Mouse (Mus musculus): ENCODE data around the gene Spata25. TPM values are rescaled to one million over a fixed set of nuclear protein-coding genes. Genes with fewer than 3 reads are reported as not detected.
"Not testable (repeated sequence)": the region's sequence is repeated elsewhere in the genome, so short reads cannot be mapped to it uniquely, and the experiment has no call there.

Gene Spata25
- total RNA-seq (2021) = under 1 TPM; 0.68 TPM
- long read RNA-seq, experiment 1 = 0 reads
- long read RNA-seq, experiment 2 = 0 reads

GRCm38 (mm10) chr2:164828437-164828836 is at the start of gene Spata25:
Gene Spata25, minus strand, starts transcription at chr2:164828537.
- no peak for DNase-seq

DNA sequence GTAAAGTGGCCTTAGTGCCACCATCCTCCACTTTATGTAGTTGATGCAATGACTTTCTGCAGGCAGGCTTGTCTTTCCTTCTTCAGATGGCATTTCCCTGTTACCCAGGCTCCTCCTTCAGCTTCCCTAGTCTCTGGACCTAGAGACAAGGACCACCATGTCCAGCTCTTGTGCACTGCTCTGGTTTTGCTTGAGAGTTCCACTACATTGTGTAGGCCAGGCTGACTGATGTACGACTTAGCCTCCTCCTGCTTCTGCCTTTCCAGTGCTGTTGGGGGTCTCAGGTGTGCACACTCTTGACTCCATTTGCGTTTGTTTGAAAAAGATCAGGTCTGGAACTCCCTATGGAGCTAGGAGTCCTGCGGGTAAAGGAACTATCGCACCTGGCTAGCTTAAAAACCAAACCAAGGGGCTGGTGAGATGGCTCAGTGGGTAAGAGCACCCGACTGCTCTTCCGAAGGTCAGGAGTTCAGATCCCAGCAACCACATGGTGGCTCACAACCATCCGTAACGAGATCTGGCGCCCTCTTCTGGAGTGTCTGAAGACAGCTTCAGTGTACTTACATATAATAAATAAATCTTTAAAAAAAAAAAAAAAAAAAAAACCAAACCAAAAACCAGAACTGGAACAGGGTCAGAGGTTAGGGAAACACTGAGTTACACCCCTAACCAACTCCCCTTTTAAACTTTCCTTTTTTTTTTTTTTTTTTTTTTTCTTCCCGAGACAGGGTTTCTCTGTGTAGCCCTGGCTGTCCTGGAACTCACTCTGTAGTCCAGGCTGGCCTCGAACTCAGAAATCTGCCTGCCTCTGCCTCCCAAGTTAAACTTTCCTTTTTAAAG is 49.3 kb upstream of the Spata25 start:
- not testable (repeated sequence) for DNase-seq

DNA sequence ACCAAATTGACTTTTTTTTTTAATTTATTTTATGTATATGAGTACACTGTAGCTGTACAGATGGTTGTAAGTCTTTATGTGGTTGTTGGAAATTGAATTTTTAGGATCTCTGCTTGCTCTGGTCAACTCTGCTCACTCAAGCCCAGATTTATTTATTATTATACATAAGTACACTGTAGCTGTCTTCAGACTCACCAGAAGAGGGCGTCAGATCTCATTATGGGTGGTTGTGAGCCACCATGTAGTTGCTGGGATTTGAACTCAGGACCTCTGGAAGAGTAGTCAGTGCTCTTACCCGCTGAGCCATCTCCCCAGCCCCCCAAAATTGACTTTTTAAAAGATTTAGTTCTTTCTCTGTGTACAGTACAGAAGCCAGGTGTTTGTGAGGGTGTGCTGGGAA is 47.3 kb upstream of the Spata25 start:
- DNase-seq = not testable (repeated sequence)

DNA sequence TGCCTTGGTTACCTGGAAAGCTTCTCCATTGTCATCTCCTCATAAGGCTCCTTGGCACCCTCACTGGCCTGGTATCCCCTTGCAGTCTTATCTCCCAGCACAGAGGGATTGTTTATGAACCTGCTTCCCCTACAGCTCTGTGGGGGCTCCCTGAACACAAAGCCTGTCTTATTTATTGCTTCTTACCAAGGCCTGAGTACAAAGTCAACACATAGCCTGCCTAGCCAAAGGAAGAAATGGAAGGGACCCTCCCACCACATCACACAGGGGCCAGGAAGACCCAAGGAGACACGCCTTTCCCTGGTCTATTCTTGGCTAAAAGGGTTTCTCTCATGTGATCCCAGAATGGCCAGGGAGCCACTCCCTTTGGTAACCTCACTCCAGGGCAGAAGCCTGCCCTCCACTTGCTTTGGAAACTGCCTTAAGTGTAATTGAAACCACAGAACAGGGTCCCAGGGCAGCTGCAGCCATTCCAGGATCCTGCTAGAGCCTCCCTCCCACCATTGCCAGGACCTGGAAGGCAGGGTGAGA is 46.0 kb upstream of the Spata25 start:
- DNase-seq = no peak

- DNase-seq = no peak
These were observed 45.3 kb upstream of the Spata25 start for GRCm38 (mm10) chr2:164873621-164874020.

DNA sequence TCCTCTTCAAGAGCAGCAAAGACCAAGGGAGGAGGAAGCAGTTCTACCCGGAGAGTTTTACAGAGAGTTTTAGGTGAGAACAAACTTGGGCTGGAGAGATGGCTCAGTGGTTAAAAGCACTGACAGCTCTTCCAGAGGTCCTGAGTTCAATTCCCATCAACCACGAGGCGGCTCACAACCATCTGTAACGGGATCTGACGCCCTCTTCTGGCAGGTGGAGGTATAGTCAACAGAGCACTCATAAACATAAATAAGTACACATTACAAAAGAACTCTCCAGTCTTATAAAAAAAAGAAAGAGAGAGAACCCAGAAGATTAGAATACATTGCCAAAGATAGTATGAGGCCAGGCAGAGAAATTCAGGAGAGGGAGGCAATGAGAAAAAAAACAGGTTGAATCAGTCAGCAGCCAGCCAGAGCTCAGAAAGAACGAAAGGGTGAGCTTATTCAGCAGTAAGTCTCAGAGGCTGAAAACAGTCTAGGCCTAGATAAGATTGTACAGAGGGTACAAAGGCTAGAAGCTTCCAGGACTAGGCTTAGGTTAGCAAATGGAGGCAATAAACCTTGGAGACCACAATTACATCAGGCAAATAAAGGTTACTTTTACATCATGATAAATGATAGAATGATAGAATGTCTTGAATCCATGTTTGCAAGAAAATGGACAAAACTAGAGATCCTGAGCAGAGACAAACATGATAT is 43.4 kb upstream of the Spata25 start:
- DNase-seq = no peak

- no peak for DNase-seq
These were observed 40.2 kb upstream of the Spata25 start for GRCm38 (mm10) chr2:164868491-164868890.

DNA sequence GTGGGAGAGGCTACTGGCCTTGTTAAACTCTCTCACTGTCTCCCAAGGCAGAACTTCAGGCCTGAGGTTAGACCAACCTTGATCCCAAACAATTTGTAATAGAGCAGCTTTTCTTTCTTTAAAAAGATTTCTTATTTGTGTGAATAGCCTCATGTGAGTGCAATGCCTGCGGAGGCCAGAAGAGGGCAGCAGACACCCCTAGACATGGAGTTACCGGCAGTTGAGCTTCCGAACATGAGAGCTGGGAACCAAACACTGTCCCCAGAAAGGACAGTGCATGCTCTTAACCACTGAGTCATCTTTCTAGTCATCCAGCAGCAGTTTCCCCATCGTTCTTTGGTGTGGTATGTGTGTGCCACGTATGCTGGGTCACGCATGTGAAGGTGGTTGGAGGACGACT is 39.2 kb upstream of the Spata25 start:
- no peak for DNase-seq

GRCm38 (mm10) chr2:164866741-164867551 is 38.6 kb upstream of the Spata25 start:
- DNase-seq = no peak

GRCm38 (mm10) chr2:164864593-164864992 is 36.3 kb upstream of the Spata25 start:
- DNase-seq = no peak

GRCm38 (mm10) chr2:164863411-164863810 is 35.1 kb upstream of the Spata25 start:
- DNase-seq = not testable (repeated sequence)

DNA sequence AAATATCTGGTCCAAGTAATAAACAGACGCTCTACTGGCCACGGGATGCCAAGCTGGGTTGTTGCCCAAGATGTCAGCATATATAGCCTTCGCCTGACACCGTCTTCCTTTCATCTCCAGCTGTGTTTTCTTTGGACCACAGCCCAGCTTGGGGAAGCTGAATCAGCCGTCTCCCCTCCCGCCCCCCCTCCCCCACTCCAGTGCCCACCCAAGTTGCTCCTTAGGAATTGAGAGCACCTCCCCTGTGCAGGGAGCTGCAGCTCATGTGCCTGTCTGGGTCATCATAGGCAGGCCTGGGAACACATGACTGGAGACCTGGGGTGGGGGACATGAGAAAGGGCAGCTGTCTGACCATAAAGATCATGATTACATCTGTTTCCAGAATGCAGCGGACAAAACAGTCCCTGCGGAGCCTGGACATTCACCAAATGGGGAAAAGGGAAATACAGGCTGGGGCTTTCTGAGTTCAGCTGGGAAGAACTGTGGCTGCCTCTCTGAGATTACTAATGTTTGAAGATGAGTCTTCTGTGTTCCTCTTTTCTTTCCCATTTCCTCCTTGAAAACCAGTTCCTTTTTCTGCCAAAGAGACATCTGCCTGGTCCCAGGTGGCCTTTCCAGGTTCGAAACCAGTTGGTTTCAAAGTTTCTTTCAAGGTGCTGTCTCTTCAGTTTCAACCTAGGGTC is 34.0 kb upstream of the Spata25 start:
- peak; percentile 62 for DNase-seq

- no peak for DNase-seq
These were observed 32.8 kb upstream of the Spata25 start for GRCm38 (mm10) chr2:164861094-164861493.

DNA sequence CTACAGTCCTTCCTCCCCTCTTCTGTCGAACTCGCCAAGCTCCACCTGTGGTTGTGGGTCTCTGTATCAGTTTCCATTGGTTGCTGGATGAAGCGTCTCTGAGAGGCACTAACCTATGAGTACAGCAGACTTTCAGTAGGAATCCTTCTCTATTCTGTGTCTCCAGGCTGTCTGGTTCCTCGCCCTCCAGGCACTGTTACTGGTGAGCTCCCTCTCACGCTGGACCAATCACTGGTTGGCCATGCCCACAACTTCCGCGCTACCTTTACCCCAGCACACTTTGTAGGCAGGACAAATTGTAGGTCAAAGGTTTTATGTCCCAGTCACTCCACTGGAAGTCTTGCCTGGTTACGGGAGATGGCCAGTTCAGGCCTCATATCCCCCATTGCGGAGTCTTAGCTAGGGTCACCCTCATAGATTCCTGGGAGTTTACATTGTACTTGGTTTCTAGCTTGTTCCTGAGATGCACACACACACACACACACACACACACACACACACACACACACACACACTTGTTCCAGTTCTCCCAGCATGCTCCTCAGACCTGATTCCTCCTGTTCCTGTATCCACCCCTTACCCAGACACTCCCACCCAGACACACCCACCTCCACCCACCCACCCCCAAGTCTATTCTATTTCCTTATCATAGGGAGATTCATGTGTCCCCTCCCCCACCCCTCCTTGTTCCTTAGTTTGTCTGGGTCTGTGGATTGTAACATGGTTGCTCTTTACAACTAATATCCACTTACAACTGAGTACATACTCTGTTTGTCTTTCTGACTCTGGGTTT is 31.5 kb upstream of the Spata25 start:
- no peak for DNase-seq

DNA sequence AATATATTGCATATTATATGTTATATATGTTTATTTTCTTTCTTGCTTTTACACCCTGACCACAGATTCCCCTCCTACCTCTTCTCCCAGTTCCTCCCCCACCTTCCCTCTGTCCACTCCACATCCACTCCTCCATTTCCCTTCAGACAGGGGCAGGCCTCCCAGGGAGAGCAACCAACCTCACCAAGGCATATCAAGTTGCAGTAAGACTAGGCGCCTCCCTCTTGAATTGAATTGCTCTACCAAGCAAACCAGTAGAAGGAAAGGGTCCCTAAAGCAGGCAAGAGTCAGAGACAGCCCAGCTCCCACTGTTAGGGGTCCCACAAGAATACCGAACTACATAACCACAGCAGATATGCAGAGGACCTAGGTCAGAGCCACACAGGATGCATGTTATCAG is 30.8 kb upstream of the Spata25 start:
- no peak for DNase-seq

- DNase-seq = no peak
These were observed 29.7 kb upstream of the Spata25 start for GRCm38 (mm10) chr2:164857842-164858553.

GRCm38 (mm10) chr2:164857101-164857821 is 28.9 kb upstream of the Spata25 start, which contains the start of gene Pltp:
Gene Pltp, minus strand, starts transcription at chr2:164857711.
- DNase-seq = peak; percentile 44

- peak; percentile 23 for DNase-seq
These were observed 28.2 kb upstream of the Spata25 start for GRCm38 (mm10) chr2:164856309-164857100.
